Mouse (Mus musculus) liver, embryonic 11.5 days (tissue): Measurements from ENCODE around the gene Nxpe3. TPM values are rescaled to one million over a fixed set of nuclear protein-coding genes. Genes with fewer than 3 reads are reported as not detected.

Experiments
- ATAC-seq: fragments of 200-750 bp; cut with Nextera tagmentation; replicated peaks from 2 replicates; pipeline ENCODE4 v1.8.0; 2017; ENCODE audit warnings: moderate number of reproducible peaks, mild to moderate bottlenecking, moderate TSS enrichment, moderate library complexity; ENCODE audit not compliant: low FRiP score
- DNase-seq: peaks from one replicate; pipeline ENCODE4 v3.0.0-alpha.2; 2017; ENCODE audit warnings: low spot score
- H3K27ac ChIP-seq: fragments of 300-500 bp; sonication (generic); 2 replicates; pipeline ENCODE4 v1.5.1; 2014; ENCODE audit warnings: mild to moderate bottlenecking, low read depth, low read length, control low read depth
- H3K27me3 ChIP-seq: fragments of 300-500 bp; sonication (generic); replicated peaks from 2 replicates; pipeline ENCODE4 v1.6.1; 2014; ENCODE audit warnings: low read length, mixed read lengths; ENCODE audit not compliant: control insufficient read depth, insufficient read depth
- H3K36me3 ChIP-seq: fragments of 300-500 bp; sonication (generic); 2 replicates; pipeline ENCODE4 v1.6.1; 2014; ENCODE audit warnings: mild to moderate bottlenecking, low read length, moderate library complexity, mixed read lengths; ENCODE audit not compliant: control insufficient read depth, insufficient read depth
- H3K4me1 ChIP-seq: fragments of 300-500 bp; sonication (generic); replicated peaks from 2 replicates; pipeline ENCODE4 v1.6.1; 2014; ENCODE audit warnings: low read length, mixed read lengths; ENCODE audit not compliant: control insufficient read depth, insufficient read depth
- H3K4me2 ChIP-seq: fragments of 300-500 bp; sonication (generic); 2 replicates; pipeline ENCODE4 v1.6.1; 2014; ENCODE audit warnings: mild to moderate bottlenecking, control low read depth, moderate library complexity
- H3K4me3 ChIP-seq: fragments of 300-500 bp; sonication (generic); 2 replicates; pipeline ENCODE4 v1.5.1; 2014; ENCODE audit warnings: low read depth, low read length, control low read depth
- H3K9ac ChIP-seq: fragments of 300-500 bp; sonication (generic); 2 replicates; pipeline ENCODE4 v1.6.1; 2014; ENCODE audit warnings: low read depth, low read length, control low read depth
- H3K9me3 ChIP-seq: fragments of 300-500 bp; sonication (generic); 2 replicates; pipeline ENCODE4 v1.6.1; 2016; ENCODE audit warnings: low read length, inconsistent platforms, mixed read lengths; ENCODE audit not compliant: control insufficient read depth
- WGBS: fragments of 180-500 bp; shearing (Covaris S2); extraction: QIAGEN DNeasy Blood & Tissue Kit; methylation state at CpG from one replicate; pipeline ENCODE4 v1.1.7; 2014; 5-methylcytosine and 5-hydroxymethylcytosine counted together
- polyA plus RNA-seq: library from polyadenylated mRNA; unstranded; fragments of >200 nt; fragmentation: Nextera tagmentation; extraction: Ambion mirVana; gene quantifications from 2 replicates; pipeline ENCODE4 v1.2.1, GENCODE M21; 2014

The Nxpe3 gene
- polyA plus RNA-seq, 1 experiment from 2014 or later, result 0.93 TPM

DNA sequence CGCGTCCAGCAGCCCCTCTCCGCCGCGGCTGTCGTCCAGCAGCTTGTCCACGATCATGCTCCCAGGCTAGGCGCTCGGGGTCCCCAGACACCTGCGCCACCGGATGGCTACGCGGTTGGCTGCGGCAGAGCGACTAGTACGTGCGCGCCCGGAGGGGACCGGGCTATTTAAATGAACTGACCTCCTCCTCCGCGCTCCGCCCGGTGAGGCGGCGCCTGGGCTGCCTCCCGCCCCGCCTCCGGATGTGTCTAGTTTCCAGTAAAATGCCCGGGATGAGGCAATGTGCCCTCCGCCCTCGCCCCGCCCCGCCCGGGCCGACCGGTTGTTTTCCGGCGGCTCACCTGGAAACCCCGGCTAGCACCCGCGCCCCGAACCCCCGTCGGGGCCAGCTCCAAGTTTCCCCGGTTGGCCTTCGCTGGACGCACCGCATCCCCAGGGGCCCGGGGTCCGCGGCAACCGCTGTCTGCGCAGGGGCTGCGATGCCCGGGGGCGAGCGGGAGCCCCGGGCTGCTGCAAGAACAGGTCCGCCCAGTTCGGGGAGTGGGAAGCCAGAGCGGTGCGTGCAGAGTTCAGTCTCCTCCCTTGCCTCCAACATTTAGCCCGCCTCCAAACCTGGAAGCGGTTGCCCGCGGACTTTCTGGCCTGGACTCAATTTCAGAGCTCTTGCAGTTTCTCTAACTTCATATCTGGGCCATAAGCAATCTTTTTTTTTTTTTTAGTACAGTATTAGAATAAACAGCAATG, 72.9 kb downstream of the Nxpe3 start:
- under 1% methylated on average over 62 of the region's 67 CpGs for WGBS
- peak overlapping the region; percentile 80 for H3K27ac ChIP-seq
- H3K9me3 ChIP-seq, result no peaks in the 10 kb centered on the region
- H3K4me1 ChIP-seq, result peaks cover 14% of the 10 kb centered on the region
- 0 out of 2 replicates have a peak, but pooled peaks cover 5% of the 10 kb centered on the region for H3K36me3 ChIP-seq
- no peaks in the 10 kb centered on the region for H3K27me3 ChIP-seq
- DNase-seq, result peak; percentile 96
- peak overlapping the region; percentile 97 for H3K4me2 ChIP-seq
- H3K4me3 ChIP-seq, result peak overlapping the region; percentile 86
- ATAC-seq, result peak; percentile 96
- H3K9ac ChIP-seq, result peak overlapping the region; percentile 78

DNA sequence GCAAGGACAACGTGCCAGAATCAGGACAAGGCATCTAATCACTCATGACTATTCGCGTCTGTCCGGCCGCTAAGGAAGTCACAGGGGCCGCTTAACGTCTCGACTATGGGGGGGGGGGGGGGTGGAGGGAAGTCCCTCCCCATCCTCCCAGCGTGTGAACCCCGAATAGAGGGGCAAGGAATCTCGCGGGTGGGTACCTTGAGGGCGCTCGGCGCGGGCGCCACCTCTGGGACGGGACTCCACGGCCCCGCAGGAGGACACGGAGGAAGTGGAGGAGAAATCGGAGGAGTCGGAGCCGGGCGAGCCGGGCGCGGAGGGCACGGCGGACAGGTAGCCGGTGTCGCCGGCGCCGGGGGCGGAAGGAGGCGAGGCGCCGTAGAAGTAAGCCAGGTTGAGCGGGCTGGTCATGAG, 73.5 kb downstream of the Nxpe3 start:
- ATAC-seq (peak; percentile 4; the same call in 1 of the 2 replicates), DNase-seq (no peak)
- Histone ChIP-seq H3K9ac (peak overlapping the region; percentile 78), H3K9me3 (no peaks in the 10 kb centered on the region), H3K27ac (peak overlapping the region; percentile 64; the same call in 1 of the 2 replicates), H3K4me3 (peak overlapping the region; percentile 86), H3K27me3 (no peaks in the 10 kb centered on the region), H3K36me3 (peaks cover 5% of the 10 kb centered on the region; the same call in 1 of the 2 replicates), H3K4me2 (peak overlapping the region; percentile 97), H3K4me1 (peaks cover 14% of the 10 kb centered on the region)
- WGBS, result under 1% methylated on average over 39 of the region's 40 CpGs

DNA sequence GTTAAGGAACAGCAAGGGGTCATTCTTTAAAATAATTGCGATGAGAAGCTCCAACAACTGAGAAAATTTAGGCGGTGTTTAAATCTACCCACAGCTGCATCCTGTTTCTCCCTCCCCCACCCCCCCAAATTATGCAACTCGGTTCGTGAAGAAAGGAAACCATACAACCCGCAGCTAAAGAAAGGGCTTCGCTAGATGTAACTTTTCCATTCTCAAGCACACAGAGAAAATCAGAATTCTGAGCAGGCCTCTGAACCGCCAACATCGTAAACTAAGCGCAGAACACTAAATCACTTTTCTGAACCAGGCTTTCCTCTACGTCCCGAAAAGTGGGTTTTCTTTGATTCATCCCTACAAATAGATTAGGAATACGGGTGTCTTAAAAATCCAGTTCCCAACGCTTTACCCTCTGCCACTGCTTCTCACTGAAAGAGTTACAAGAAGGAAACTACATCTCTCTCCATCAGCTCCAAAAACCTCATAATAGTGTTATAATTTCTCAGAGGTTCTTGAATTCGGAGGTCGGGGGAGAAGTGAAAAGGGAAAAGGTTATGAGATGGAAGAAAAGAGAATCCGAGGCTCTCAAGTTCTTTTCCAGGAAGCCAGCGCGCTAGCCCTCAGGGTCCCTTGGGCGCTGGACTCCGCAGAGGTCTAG, 74.0 kb downstream of the Nxpe3 start:
- 10% methylated on average over 20 of the region's 20 CpGs for WGBS
- DNase-seq, result no peak

DNA sequence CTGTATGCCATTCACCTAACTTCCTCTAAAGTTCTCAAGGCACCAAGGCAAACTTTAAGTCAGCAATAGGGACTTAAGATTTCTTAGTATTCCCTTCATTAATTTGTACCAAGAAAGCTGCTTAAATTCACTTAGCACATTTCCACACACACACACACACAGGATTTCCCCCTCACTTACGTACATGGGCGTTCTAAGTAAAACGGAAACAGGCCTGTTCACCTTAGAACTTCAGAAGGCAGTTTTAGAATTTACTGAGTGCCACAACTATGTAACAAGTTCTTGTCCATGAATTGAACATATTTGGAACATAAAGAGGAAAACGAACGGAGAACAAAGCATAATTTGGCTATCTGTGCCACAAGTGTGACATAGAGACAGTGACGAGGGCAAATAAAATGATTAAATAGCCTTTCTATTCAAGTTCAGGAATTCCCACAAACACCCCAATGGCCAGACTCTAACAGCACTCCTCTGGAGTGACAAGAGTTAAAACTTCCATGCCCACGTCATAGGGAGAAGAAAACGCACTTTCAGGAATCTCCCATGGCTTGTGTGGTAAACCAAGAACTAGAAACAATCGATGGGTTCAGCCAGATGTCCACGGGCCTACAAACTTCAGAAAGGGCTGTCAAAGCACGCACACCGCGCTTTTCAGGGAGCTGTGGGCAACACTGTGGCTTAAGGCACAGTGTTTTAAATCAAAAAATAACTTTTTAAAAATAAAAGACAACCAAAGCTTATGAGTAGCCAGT, 74.7 kb downstream of the Nxpe3 start:
- DNase-seq, result peak; percentile 30
- ATAC-seq, result no peak
- Histone ChIP-seq H3K4me3 (peak overlapping the region; percentile 86), H3K4me1 (peaks cover 14% of the 10 kb centered on the region), H3K9me3 (no peaks in the 10 kb centered on the region), H3K9ac (peak overlapping the region; percentile 78), H3K27ac (no peak overlapping the region), H3K27me3 (no peaks in the 10 kb centered on the region), H3K4me2 (peak overlapping the region; percentile 97), H3K36me3 (peaks cover 15% of the 10 kb centered on the region)
- 49% methylated on average over 13 of the region's 13 CpGs for WGBS

More for the DNA sequence above, 74.0 kb downstream of the Nxpe3 start:
- Histone ChIP-seq H3K4me2 (peak overlapping the region; percentile 97), H3K4me1 (peaks cover 14% of the 10 kb centered on the region), H3K27ac (no peak overlapping the region; the same call in 1 of the 2 replicates), H3K27me3 (no peaks in the 10 kb centered on the region), H3K9me3 (no peaks in the 10 kb centered on the region), H3K4me3 (peak overlapping the region; percentile 86), H3K36me3 (peaks cover 8% of the 10 kb centered on the region), H3K9ac (peak overlapping the region; percentile 78)
- no peak for ATAC-seq

DNA sequence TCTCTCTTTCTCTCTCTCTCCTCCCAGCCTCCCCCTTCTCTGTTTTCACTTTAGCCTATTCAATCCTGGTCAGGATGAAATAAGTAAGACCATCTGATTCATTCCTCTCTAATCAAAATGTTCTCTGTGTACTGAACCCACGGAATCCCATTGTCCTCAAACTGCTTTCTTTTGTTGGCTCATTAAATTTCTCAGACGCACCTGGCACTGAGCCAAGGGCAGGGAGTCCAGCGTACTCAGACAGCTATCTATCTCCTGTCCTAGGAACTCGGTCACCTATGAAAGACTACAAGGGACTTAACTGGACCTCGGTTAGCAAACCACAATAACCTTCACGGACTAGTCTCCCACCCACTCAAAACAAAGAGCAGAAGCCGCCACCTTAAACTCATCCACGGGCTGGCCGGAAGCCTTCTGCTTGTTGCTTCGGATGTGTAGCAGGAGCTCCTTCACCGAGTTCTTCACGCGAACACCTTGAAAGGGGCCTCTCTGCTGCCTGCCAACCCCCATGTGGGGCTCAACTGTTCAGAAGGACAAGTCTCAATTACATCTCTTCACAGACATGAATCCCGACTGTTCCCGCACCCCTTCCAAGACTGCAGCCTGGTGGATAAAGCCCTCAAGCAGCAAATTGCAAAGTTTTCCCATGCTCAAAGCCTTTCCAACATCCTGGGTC, 75.8 kb downstream of the Nxpe3 start:
- DNase-seq (peak; percentile 31), ATAC-seq (no peak)
- no peak overlapping the region for H3K27ac ChIP-seq
- H3K27me3 ChIP-seq, result no peaks in the 10 kb centered on the region
- no peak overlapping the region for H3K9ac ChIP-seq
- H3K4me1 ChIP-seq, result peaks cover 13% of the 10 kb centered on the region
- H3K36me3 ChIP-seq, result peaks cover 21% of the 10 kb centered on the region
- H3K4me2 ChIP-seq, result peak overlapping the region; percentile 97
- WGBS, result 75% methylated on average over 15 of the region's 15 CpGs
- H3K4me3 ChIP-seq, result peak overlapping the region; percentile 86; the same call in 1 of the 2 replicates
- H3K9me3 ChIP-seq, result no peaks in the 10 kb centered on the region

DNA sequence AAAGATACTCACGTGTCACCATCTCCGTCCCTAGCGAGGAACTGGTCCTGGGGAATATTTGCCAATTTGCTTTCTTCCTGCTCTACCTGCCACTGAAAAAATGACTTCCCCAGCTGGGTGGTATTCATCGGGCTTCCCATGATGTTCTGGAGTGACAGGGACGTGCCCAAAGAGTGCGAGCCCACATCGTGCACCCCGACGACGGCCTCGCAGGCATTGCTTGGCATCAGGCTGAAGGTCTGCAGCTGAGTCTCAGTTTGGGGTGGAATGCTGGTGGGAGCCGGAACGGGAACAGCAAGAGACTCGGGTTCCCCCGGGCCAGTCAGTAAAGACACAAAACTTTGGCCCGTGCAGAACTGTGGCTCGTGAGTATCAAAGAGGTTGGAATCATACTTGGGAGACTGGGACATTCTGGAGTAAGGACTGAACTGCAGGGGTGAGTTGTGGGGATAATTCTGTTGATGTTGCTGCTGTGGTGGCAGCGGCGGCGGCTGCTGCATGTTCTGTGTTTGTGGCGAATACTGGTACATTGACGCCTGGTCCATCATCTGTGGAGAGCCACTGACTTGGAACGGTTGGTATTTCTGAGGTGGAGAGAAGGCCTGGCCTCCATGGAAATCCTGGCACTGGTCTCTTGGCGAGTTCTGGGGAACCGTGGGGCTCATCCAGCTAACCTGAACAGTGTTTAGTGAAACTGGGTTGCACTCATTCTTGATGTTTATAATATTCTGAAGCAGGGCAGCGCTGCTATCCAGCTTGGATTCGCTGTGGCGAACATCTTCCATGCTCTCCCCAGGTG, 77.2 kb downstream of the Nxpe3 start:
- Histone ChIP-seq H3K27me3 (no peaks in the 10 kb centered on the region), H3K9me3 (no peaks in the 10 kb centered on the region), H3K9ac (no peak overlapping the region), H3K36me3 (peaks cover 26% of the 10 kb centered on the region), H3K27ac (no peak overlapping the region), H3K4me1 (0 out of 2 replicates have a peak, but pooled peaks cover 6% of the 10 kb centered on the region), H3K4me2 (no peak overlapping the region), H3K4me3 (no peak overlapping the region)
- 94% methylated on average over 28 of the region's 28 CpGs for WGBS
- ATAC-seq, result no peak
- DNase-seq, result peak; percentile 27

DNA sequence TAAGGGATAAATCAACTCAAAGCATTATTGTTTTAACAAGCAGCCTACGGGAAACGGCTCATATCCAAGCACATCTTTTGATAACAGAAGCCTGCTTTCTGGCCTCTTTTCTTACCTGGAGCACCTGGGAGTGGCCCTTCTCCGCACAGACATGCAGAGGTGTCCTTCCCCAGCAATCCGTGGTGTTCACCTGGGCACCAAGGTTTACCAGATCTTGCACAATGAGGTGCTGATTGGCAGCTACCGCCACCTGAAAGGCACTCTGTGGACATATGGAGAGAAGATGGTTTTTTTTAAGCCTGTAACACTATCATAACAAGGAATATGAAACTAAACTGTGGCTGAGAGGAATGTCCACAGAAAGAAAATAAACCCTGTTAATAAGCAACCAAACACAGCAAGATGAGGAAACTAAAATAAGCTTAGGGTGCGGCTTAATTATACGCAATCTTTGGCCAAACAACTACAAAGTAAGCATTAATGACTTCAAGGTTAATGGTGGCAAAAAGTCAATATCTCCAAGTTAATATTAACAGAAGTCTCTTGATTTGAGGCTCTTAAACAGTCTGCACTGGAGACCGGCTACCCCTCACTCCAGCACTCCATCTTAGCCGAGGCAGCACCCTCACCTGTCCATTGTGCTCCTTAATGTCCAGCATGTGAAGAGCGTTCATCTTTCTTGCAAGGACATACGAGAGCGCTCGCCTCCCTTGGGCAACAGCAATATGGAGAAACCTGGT, 78.7 kb downstream of the Nxpe3 start:
- 0 out of 2 replicates have a peak, but pooled peaks cover 6% of the 10 kb centered on the region for H3K4me1 ChIP-seq
- WGBS, result 85% methylated on average over 13 of the region's 13 CpGs
- no peak overlapping the region for H3K9ac ChIP-seq
- no peaks in the 10 kb centered on the region for H3K9me3 ChIP-seq
- DNase-seq, result no peak
- H3K27ac ChIP-seq, result no peak overlapping the region
- H3K36me3 ChIP-seq, result peaks cover 31% of the 10 kb centered on the region
- no peak overlapping the region for H3K4me2 ChIP-seq
- no peak for ATAC-seq
- no peak overlapping the region for H3K4me3 ChIP-seq
- no peaks in the 10 kb centered on the region for H3K27me3 ChIP-seq
